Mouse (Mus musculus) G1E (cell line): ENCODE data around the gene Ly9. TPM values are rescaled to one million over a fixed set of nuclear protein-coding genes. Genes with fewer than 3 reads are reported as not detected.

Experiments used
- ATAC-seq: 2 replicates; pipeline ENCODE4 v1.8.0; 2016; ENCODE audit warnings: mild to moderate bottlenecking; ENCODE audit not compliant: insufficient number of reproducible peaks, poor library complexity, low FRiP score, severe bottlenecking; ENCODE audit errors: extremely low read depth
- DNase-seq: peaks from one replicate; pipeline ENCODE4 v3.0.0; 2012; ENCODE audit warnings: low spot score
- H3K27me3 ChIP-seq: 2 replicates; pipeline ENCODE4 v1.6.1; 2012; ENCODE audit warnings: mild to moderate bottlenecking, low read length, inconsistent platforms; ENCODE audit not compliant: insufficient read depth
- H3K36me3 ChIP-seq: replicated peaks from 2 replicates; pipeline ENCODE3; 2012; ENCODE audit warnings: mild to moderate bottlenecking, inconsistent platforms
- H3K4me1 ChIP-seq: 2 replicates; pipeline ENCODE4 v1.6.1; 2012; ENCODE audit warnings: low read depth, low read length, inconsistent platforms, mixed read lengths; ENCODE audit not compliant: insufficient read depth
- H3K4me3 ChIP-seq: 2 replicates; pipeline ENCODE4 v1.5.1; 2012; ENCODE audit warnings: low read depth, mild to moderate bottlenecking, inconsistent platforms, low read length, moderate library complexity, mixed read lengths
- H3K9me3 ChIP-seq: replicated peaks from 2 replicates; pipeline ENCODE4 v1.6.1; 2012; ENCODE audit warnings: inconsistent platforms
- CTCF ChIP-seq: IDR thresholded peaks from 2 replicates; pipeline ENCODE4 v1.5.1; 2012; ENCODE audit warnings: low read depth, low read length, inconsistent platforms, mixed read lengths
- GATA1 ChIP-seq: IDR thresholded peaks from 2 replicates; pipeline ENCODE4 v1.6.1; 2012; ENCODE audit warnings: borderline replicate concordance, low read length, inconsistent platforms, mixed read lengths
- GATA2 ChIP-seq: IDR thresholded peaks from 2 replicates; pipeline ENCODE4 v1.6.1; 2012; ENCODE audit warnings: low read depth, low read length, inconsistent platforms, borderline replicate concordance
- POLR2AphosphoS5 ChIP-seq: IDR thresholded peaks from 2 replicates; pipeline ENCODE4 v1.6.1; 2012; ENCODE audit warnings: low read depth, low read length, inconsistent platforms; ENCODE audit not compliant: insufficient replicate concordance
- TAL1 ChIP-seq: conservative IDR thresholded peaks from 2 replicates; pipeline ENCODE4 v1.6.1; 2012; ENCODE audit warnings: low read depth, low read length, inconsistent platforms, mixed read lengths
- polyA plus RNA-seq: library from polyadenylated mRNA; stranded (reverse); fragments of >175 nt; gene quantifications from 2 replicates; pipeline ENCODE4 v1.2.3, GENCODE M21; 2012
- total RNA-seq, 2 experiments: library from RNA; stranded (forward) in 1 of 2; stranded (reverse) in 1 of 2; fragments of 200-1000 nt in 1 of 2; fragments of >200 nt in 1 of 2; fragmentation: Nextera tagmentation in 1 of 2; gene quantifications; 2 replicates each; pipeline ENCODE4 v1.2.3; 2014 to 2017

Ly9 gene
- total and polyA plus RNA-seq, 3 experiments, result 0.11 TPM; not detected in 2

GRCm38 (mm10) chr1:171540694-171541093 is 66.5 kb downstream of the Ly9 start:
- Histone ChIP-seq H3K27me3 (no peaks in the 10 kb centered on the region), H3K4me3 (no peak overlapping the region), H3K36me3 (no peaks in the 10 kb centered on the region), H3K4me1 (no peaks in the 10 kb centered on the region), H3K9me3 (peaks cover 22% of the 10 kb centered on the region)
- no peak for TF ChIP-seq CTCF
- no peak for TF ChIP-seq GATA2
- no peak for TF ChIP-seq TAL1
- no peak for TF ChIP-seq POLR2AphosphoS5
- TF ChIP-seq GATA1, result no peak
- no peak for DNase-seq
- no peak for ATAC-seq

Other genes starting within 250 kb of the Ly9 start
- gene Klhdc9, start 246.6 kb downstream of the Ly9 start, total RNA-seq (2014; fragmentation: Nextera tagmentation), result 2.6 TPM in 1 of 2 replicates, not detected in the other
- 0.33 and 0.64 TPM in 2 replicates for gene Klhdc9, start 246.6 kb downstream of the Ly9 start, total RNA-seq (2017)
- 1.4 TPM in 2 replicates for gene Klhdc9, start 246.6 kb downstream of the Ly9 start, polyA plus RNA-seq
- gene Nectin4, start 237.3 kb downstream of the Ly9 start, total RNA-seq (2014; fragmentation: Nextera tagmentation), result not detected in 2 replicates
- 0.12 TPM in 1 of 2 replicates, not detected in the other for gene Nectin4, start 237.3 kb downstream of the Ly9 start, total RNA-seq (2017)
- 0.01 TPM in 1 of 2 replicates, not detected in the other for gene Nectin4, start 237.3 kb downstream of the Ly9 start, polyA plus RNA-seq
- 2.0 and 2.9 TPM in 2 replicates for gene Arhgap30, start 218.5 kb downstream of the Ly9 start, total RNA-seq (2014; fragmentation: Nextera tagmentation)
- gene Arhgap30, start 218.5 kb downstream of the Ly9 start, total RNA-seq (2017), result 9.2 and 11.4 TPM in 2 replicates
- 3.9 and 4.6 TPM in 2 replicates for gene Arhgap30, start 218.5 kb downstream of the Ly9 start, polyA plus RNA-seq
- gene Usf1, start 196.1 kb downstream of the Ly9 start, total RNA-seq (2014; fragmentation: Nextera tagmentation), result 17.6 and 19.0 TPM in 2 replicates
- 41.9 and 56.8 TPM in 2 replicates for gene Usf1, start 196.1 kb downstream of the Ly9 start, total RNA-seq (2017)
- 30.0 and 38.9 TPM in 2 replicates for gene Usf1, start 196.1 kb downstream of the Ly9 start, polyA plus RNA-seq
- gene Tstd1, start 188.5 kb downstream of the Ly9 start, total RNA-seq (2014; fragmentation: Nextera tagmentation), result 1.7 TPM in 1 of 2 replicates, not detected in the other
- 2.9 and 3.7 TPM in 2 replicates for gene Tstd1, start 188.5 kb downstream of the Ly9 start, total RNA-seq (2017)
- 0.41 and 0.42 TPM in 2 replicates for gene Tstd1, start 188.5 kb downstream of the Ly9 start, polyA plus RNA-seq
- gene F11r, start 169.9 kb downstream of the Ly9 start, total RNA-seq (2014; fragmentation: Nextera tagmentation), result not detected in 2 replicates
- gene F11r, start 169.9 kb downstream of the Ly9 start, total RNA-seq (2017), result 0.11 and 1.2 TPM in 2 replicates
- gene F11r, start 169.9 kb downstream of the Ly9 start, polyA plus RNA-seq, result not detected in 2 replicates
- 5.7 and 6.2 TPM in 2 replicates for gene Alyref2, start 103.9 kb downstream of the Ly9 start, total RNA-seq (2014; fragmentation: Nextera tagmentation)
- gene Alyref2, start 103.9 kb downstream of the Ly9 start, total RNA-seq (2017), result 4.5 and 6.6 TPM in 2 replicates
- gene Alyref2, start 103.9 kb downstream of the Ly9 start, polyA plus RNA-seq, result 10.5 and 10.7 TPM in 2 replicates
- gene Itln1, start 72.1 kb downstream of the Ly9 start, total RNA-seq (2014; fragmentation: Nextera tagmentation), result not detected in 2 replicates
- gene Itln1, start 72.1 kb downstream of the Ly9 start, total RNA-seq (2017), result not detected in 2 replicates
- gene Itln1, start 72.1 kb downstream of the Ly9 start, polyA plus RNA-seq, result not detected in 2 replicates
- gene Cd244a, start 48.2 kb downstream of the Ly9 start, total RNA-seq (2014; fragmentation: Nextera tagmentation), result not detected in 2 replicates
- gene Cd244a, start 48.2 kb downstream of the Ly9 start, total RNA-seq (2017), result 0.17 and 0.44 TPM in 2 replicates
- gene Cd244a, start 48.2 kb downstream of the Ly9 start, polyA plus RNA-seq, result not detected in 2 replicates
- gene Slamf7, start 45.6 kb upstream of the Ly9 start, total RNA-seq (2014; fragmentation: Nextera tagmentation), result not detected in 2 replicates
- 0.11 TPM in 1 of 2 replicates, not detected in the other for gene Slamf7, start 45.6 kb upstream of the Ly9 start, total RNA-seq (2017)
- gene Slamf7, start 45.6 kb upstream of the Ly9 start, polyA plus RNA-seq, result not detected in 2 replicates
- not detected in 2 replicates for gene Cd48, start 74.6 kb upstream of the Ly9 start, total RNA-seq (2014; fragmentation: Nextera tagmentation)
- 0.12 TPM in 1 of 2 replicates, not detected in the other for gene Cd48, start 74.6 kb upstream of the Ly9 start, total RNA-seq (2017)
- not detected in 2 replicates for gene Cd48, start 74.6 kb upstream of the Ly9 start, polyA plus RNA-seq
- gene Slamf1, start 159.7 kb upstream of the Ly9 start, total RNA-seq (2014; fragmentation: Nextera tagmentation), result not detected in 2 replicates
- 0.12 and 0.16 TPM in 2 replicates for gene Slamf1, start 159.7 kb upstream of the Ly9 start, total RNA-seq (2017)
- gene Slamf1, start 159.7 kb upstream of the Ly9 start, polyA plus RNA-seq, result not detected in 2 replicates
- gene Cd84, start 232.3 kb upstream of the Ly9 start, total RNA-seq (2014; fragmentation: Nextera tagmentation), result 6.7 TPM in 1 of 2 replicates, not detected in the other
- gene Cd84, start 232.3 kb upstream of the Ly9 start, total RNA-seq (2017), result 0.06 and 0.22 TPM in 2 replicates
- not detected in 2 replicates for gene Cd84, start 232.3 kb upstream of the Ly9 start, polyA plus RNA-seq